Mouse (Mus musculus): ENCODE data around the gene Pik3ap1. TPM values are rescaled to one million over a fixed set of nuclear protein-coding genes. Genes with fewer than 3 reads are reported as not detected.
A peak's percentile ranks its signal among the peaks of the same experiment; 100 is the strongest.
"Not testable (repeated sequence)": the region's sequence is repeated elsewhere in the genome, so short reads cannot be mapped to it uniquely, and the experiment has no call there.

The Pik3ap1 gene
- polyA plus RNA-seq, 1 experiment from 2014 or later, result 1.4 TPM

DNA sequence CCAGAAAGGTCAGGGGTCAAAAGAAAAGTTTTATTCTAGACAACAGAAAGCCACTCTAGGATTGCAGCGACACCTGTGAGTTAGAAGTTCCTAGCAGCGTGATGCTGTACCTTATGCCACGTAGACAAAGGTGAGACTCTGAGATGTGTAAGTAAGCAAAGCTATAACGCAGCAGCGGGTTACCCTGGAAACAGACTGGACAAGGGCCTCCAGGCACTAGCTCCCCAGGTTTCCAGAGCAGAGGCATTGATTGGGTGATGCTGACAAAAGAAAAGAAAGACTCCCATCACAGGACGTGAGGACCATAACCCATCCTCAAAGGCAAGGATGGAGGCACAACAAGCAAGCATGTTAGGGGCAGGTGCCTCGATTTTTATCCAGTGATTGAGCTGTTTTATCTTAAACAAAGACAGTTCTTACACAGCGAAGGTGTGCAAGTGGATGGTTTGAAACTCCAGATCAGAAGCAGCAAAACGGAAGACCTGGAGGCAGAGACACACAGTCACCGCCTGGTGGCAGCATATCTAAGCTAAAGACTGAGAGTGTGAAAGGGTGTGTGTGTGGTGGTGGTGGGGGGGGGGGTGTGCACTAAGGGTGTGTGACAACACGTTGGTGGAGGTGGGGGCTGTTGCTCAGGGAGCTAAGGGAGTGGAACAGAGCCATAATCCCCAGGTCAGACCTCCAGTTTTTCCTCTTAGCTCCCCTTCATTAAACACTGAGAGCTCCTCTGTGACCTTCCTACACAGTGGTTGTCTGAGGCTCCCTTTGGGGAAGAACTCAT lies 67.4 kb downstream of the Pik3ap1 start:
- H3K36me3 ChIP-seq, result no peaks in the 10 kb centered on the region
- no peak overlapping the region; the same call in 1 of the 2 replicates for H3K4me2 ChIP-seq (replicated peaks)

DNA sequence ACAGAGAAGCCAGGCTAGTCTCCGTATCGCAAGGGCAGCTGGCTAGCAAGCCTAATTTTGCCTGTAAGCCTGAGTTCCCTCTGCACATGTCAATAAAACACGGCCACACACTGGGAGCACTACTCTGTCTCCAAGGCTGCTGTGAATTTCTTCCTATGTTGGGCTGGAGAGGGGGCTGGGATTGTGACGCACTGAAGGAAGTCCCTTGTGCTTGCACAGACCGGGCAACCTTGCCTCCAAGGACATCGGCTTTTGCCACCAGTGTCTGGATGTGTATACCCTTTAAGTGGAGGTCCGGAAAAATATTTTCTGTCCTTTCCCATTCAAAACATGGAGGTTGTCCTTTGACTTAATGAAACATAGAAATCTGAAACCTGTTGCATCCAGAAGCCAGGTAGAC lies 70.2 kb downstream of the Pik3ap1 start:
- H3K27ac ChIP-seq (replicated peaks), result no peak overlapping the region
- H3K36me3 ChIP-seq, result no peaks in the 10 kb centered on the region
- H3K4me3 ChIP-seq, result no peak overlapping the region
- H3K9ac ChIP-seq (replicated peaks), result no peak overlapping the region
- H3K4me1 ChIP-seq, result peaks cover 7% of the 10 kb centered on the region
- H3K4me2 ChIP-seq (replicated peaks), result no peak overlapping the region
- no peak for ATAC-seq (replicated peaks)
- WGBS, result 85% methylated on average over 7 of the region's 7 CpGs
- no peaks in the 10 kb centered on the region for H3K9me3 ChIP-seq
- H3K27me3 ChIP-seq, result no peaks in the 10 kb centered on the region

More for the DNA sequence above, 67.4 kb downstream of the Pik3ap1 start:
- Histone ChIP-seq H3K27me3 (no peaks in the 10 kb centered on the region), H3K27ac (replicated peaks) (no peak overlapping the region), H3K9ac (replicated peaks) (no peak overlapping the region), H3K4me1 (peaks cover 4% of the 10 kb centered on the region), H3K4me3 (no peak overlapping the region), H3K9me3 (no peaks in the 10 kb centered on the region)
- 22% methylated on average over 11 of the region's 11 CpGs for WGBS
- ATAC-seq (replicated peaks), result peak; percentile 80; the same call in 1 of the 2 replicates

DNA sequence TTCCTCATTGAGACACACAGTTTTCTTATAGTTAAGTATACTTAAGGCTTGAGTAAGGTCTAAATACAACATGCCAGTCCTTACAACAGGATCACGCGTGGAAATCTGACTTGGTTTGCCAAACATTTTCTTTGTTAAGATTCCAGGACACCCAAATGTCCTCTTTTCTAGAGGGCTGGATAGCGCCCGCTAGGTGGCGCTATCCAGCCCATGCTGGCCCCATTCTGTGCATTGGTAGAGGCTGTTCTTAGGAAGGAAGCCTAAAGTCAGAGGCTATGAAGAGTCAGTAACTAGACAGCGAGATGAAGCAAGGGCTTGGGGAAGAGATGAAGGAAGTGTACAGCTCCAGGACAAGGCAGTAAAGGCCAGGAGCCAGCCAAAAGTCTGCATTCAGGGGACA lies 71.2 kb downstream of the Pik3ap1 start:
- no peaks in the 10 kb centered on the region for H3K27me3 ChIP-seq
- H3K9ac ChIP-seq (replicated peaks), result no peak overlapping the region
- H3K9me3 ChIP-seq, result no peaks in the 10 kb centered on the region
- peaks cover 7% of the 10 kb centered on the region for H3K4me1 ChIP-seq
- H3K27ac ChIP-seq (replicated peaks), result no peak overlapping the region
- no peak overlapping the region for H3K4me3 ChIP-seq
- no peak for ATAC-seq (replicated peaks)
- no peaks in the 10 kb centered on the region for H3K36me3 ChIP-seq
- H3K4me2 ChIP-seq (replicated peaks), result no peak overlapping the region
- 18% methylated on average over 6 of the region's 6 CpGs for WGBS

- H3K27me3 ChIP-seq; H3K9me3 ChIP-seq; ATAC-seq (replicated peaks); H3K27ac ChIP-seq (replicated peaks); H3K4me1 ChIP-seq; H3K36me3 ChIP-seq; H3K9ac ChIP-seq (replicated peaks); H3K4me3 ChIP-seq; H3K4me2 ChIP-seq (replicated peaks): not testable (repeated sequence)
- 93% methylated on average over 8 of the region's 8 CpGs for WGBS
Observed at GRCm38 (mm10) chr19:41312587-41312986, 72.3 kb downstream of the Pik3ap1 start.

GRCm38 (mm10) chr19:41312027-41312426 lies 72.9 kb downstream of the Pik3ap1 start:
- no peak overlapping the region for H3K4me2 ChIP-seq (replicated peaks)
- H3K4me3 ChIP-seq, result no peak overlapping the region
- H3K27me3 ChIP-seq, result no peaks in the 10 kb centered on the region
- ATAC-seq (replicated peaks), result no peak
- peaks cover 3% of the 10 kb centered on the region; the same call in 1 of the 2 replicates for H3K4me1 ChIP-seq
- H3K9me3 ChIP-seq, result no peaks in the 10 kb centered on the region
- no peaks in the 10 kb centered on the region for H3K36me3 ChIP-seq
- 84% methylated on average over 4 of the region's 4 CpGs for WGBS
- H3K27ac ChIP-seq (replicated peaks), result no peak overlapping the region
- H3K9ac ChIP-seq (replicated peaks), result no peak overlapping the region

- peak overlapping the region; percentile 20 for H3K9ac ChIP-seq (replicated peaks)
- WGBS, result 26% methylated on average over 20 of the region's 20 CpGs
- H3K4me1 ChIP-seq, result peaks cover 3% of the 10 kb centered on the region; the same call in 1 of the 2 replicates
- peak overlapping the region; percentile 35 for H3K4me3 ChIP-seq
- H3K27me3 ChIP-seq, result no peaks in the 10 kb centered on the region
- no peaks in the 10 kb centered on the region for H3K36me3 ChIP-seq
- H3K9me3 ChIP-seq, result no peaks in the 10 kb centered on the region
- no peak overlapping the region; the same call in 1 of the 2 replicates for H3K27ac ChIP-seq (replicated peaks)
- peak overlapping the region; percentile 49 for H3K4me2 ChIP-seq (replicated peaks)
- peak; percentile 80 for ATAC-seq (replicated peaks)
Observed at GRCm38 (mm10) chr19:41310971-41311703, 73.8 kb downstream of the Pik3ap1 start.

DNA sequence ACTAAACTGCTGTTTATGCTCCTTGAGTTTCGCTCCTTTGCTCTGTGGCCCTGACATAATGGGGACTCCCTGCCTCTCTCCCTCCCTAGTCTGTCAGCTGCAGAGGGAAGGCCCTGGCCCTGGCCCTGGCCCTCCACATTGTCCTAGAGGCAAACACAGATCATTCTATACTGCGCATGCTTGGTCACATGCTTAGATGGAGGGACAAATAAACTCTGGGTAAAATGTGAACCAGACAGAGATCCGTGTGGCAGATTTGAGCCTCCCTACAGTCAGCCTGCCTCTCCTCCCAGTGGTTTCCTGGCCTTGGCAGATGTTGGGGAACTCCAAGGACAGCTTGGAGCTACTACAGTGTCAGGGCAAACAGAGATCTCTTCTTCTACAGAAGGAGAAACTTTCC lies 81.0 kb downstream of the Pik3ap1 start:
- ATAC-seq (replicated peaks), result no peak
- 62% methylated on average over 3 of the region's 3 CpGs for WGBS

DNA sequence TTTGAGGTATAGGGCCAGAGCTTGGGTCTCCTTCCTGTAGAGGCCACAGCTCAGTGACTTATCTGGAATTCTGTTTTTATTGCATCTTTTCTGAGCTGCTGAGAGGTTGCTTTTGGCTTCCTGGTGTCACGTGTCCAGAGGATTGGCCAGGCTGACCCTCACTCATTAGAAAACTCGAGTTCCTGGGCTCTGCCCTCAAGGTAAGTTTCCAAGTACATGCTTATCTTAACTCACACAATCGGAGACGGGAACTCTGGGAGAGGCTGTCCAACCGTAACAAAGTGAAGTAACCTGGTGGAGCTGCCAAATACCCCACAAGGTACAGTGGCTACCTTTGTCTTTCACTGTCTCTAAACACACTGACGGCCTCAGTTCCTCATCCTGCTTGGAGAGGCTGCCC lies 81.5 kb downstream of the Pik3ap1 start:
- ATAC-seq (replicated peaks), result no peak

More for the DNA sequence above, 81.0 kb downstream of the Pik3ap1 start:
- no peaks in the 10 kb centered on the region for H3K9me3 ChIP-seq
- H3K27ac ChIP-seq (replicated peaks), result no peak overlapping the region
- H3K4me2 ChIP-seq (replicated peaks), result no peak overlapping the region
- no peak overlapping the region for H3K9ac ChIP-seq (replicated peaks)
- H3K4me3 ChIP-seq, result no peak overlapping the region
- H3K4me1 ChIP-seq, result no peaks in the 10 kb centered on the region
- H3K36me3 ChIP-seq, result no peaks in the 10 kb centered on the region
- H3K27me3 ChIP-seq, result no peaks in the 10 kb centered on the region

DNA sequence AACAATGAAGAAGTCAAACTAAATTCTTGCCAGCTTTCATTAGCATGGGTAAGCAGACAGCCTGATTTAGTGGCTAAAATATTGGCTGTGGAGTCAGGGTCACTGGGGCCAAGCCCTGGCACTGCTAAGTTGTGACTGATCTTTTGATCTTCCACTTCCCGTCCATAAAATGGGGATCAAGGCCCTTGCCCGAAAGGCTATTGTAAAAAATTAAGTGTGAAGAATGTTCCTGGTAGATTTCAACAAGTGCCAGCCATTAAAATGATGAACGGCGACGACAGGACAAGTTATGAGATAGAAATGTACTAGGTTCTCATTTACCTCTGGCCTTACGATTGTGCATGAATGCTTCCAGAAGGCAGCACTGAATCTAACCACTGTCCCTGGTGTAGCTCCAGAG lies 83.0 kb downstream of the Pik3ap1 start:
- H3K9ac ChIP-seq (replicated peaks), result no peak overlapping the region
- no peaks in the 10 kb centered on the region for H3K36me3 ChIP-seq
- H3K4me2 ChIP-seq (replicated peaks), result no peak overlapping the region
- H3K9me3 ChIP-seq, result no peaks in the 10 kb centered on the region
- H3K27me3 ChIP-seq, result no peaks in the 10 kb centered on the region
- H3K4me1 ChIP-seq, result no peaks in the 10 kb centered on the region
- no peak overlapping the region for H3K4me3 ChIP-seq
- WGBS, result 87% methylated on average over 6 of the region's 6 CpGs
- no peak overlapping the region for H3K27ac ChIP-seq (replicated peaks)
- no peak for ATAC-seq (replicated peaks)

More for the DNA sequence above, 81.5 kb downstream of the Pik3ap1 start:
- Histone ChIP-seq H3K27ac (replicated peaks) (no peak overlapping the region), H3K4me1 (no peaks in the 10 kb centered on the region), H3K4me2 (replicated peaks) (no peak overlapping the region), H3K27me3 (no peaks in the 10 kb centered on the region), H3K9ac (replicated peaks) (no peak overlapping the region), H3K4me3 (no peak overlapping the region), H3K36me3 (no peaks in the 10 kb centered on the region), H3K9me3 (no peaks in the 10 kb centered on the region)
- WGBS, result 75% methylated on average over 6 of the region's 6 CpGs

DNA sequence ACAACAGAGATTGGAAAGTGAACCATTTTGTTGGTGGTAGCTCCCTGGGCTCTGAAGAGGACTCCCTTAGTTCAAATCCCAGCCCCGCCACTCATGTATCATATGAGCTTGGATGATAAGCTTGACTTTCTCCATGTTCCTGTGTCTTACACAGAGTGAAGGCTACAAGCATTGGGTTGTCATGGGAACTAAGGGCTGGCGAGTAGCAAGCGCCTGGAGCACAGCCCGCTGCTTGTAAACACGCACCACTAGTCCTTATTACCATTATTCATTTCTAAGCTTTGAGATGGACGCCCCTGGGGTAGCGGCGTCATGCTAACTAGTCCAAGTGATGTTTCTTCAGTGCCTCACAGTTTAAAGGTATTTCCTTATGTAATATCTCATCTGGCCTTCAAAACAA lies 85.5 kb downstream of the Pik3ap1 start:
- no peak for ATAC-seq (replicated peaks)
- H3K4me3 ChIP-seq, result no peak overlapping the region
- no peak overlapping the region for H3K9ac ChIP-seq (replicated peaks)
- H3K4me1 ChIP-seq, result no peaks in the 10 kb centered on the region
- 77% methylated on average over 8 of the region's 8 CpGs for WGBS
- no peak overlapping the region for H3K27ac ChIP-seq (replicated peaks)
- H3K4me2 ChIP-seq (replicated peaks), result no peak overlapping the region
- no peaks in the 10 kb centered on the region for H3K9me3 ChIP-seq
- H3K27me3 ChIP-seq, result no peaks in the 10 kb centered on the region
- H3K36me3 ChIP-seq, result no peaks in the 10 kb centered on the region

DNA sequence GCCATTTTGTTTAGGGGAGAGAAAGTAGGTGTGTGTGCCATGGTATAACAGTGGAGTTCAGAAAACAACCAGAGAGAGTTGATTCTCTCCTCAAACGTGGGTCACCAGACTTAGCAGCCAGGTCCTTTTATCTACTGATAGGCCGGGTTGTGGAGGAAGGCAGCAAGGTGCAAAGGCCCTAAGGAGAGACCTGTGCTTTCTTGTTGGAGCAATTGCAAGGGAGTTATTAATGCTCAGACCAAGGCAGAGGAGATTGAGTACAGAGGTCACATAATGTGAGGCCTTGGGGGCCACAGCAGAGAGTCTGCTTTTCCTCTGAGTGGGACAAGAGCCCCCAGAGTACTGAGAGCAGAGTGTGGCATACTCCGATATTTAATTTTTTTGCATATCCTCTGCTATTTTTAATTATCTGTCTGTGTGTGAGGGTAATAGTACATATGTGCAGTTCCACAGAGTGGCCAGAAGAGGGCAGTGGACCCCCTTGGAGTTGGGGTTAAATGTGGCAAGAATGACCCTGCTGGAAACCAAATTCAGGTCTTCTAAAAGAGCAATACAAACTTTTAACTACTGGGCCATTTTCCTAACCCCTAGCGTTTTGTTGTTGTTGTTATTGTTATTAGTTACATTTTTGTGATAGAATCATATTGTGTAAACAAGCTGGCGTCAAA lies 93.8 kb downstream of the Pik3ap1 start:
- Histone ChIP-seq H3K36me3 (no peaks in the 10 kb centered on the region), H3K9ac (replicated peaks) (no peak overlapping the region), H3K27me3 (no peaks in the 10 kb centered on the region), H3K4me2 (replicated peaks) (no peak overlapping the region), H3K9me3 (no peaks in the 10 kb centered on the region), H3K4me3 (no peak overlapping the region), H3K27ac (replicated peaks) (no peak overlapping the region), H3K4me1 (no peaks in the 10 kb centered on the region)
- no peak for ATAC-seq (replicated peaks)
- 64% methylated on average over 5 of the region's 5 CpGs for WGBS

- Histone ChIP-seq H3K4me1 (no peaks in the 10 kb centered on the region), H3K36me3 (no peaks in the 10 kb centered on the region), H3K4me2 (replicated peaks) (no peak overlapping the region), H3K27me3 (no peaks in the 10 kb centered on the region), H3K9ac (replicated peaks) (no peak overlapping the region), H3K9me3 (no peaks in the 10 kb centered on the region), H3K27ac (replicated peaks) (no peak overlapping the region), H3K4me3 (no peak overlapping the region)
- no peak for ATAC-seq (replicated peaks)
- WGBS, result 76% methylated on average over 6 of the region's 6 CpGs
Observed at GRCm38 (mm10) chr19:41288568-41288967, 96.3 kb downstream of the Pik3ap1 start.

All from forebrain, embryonic 15.5 days (tissue).